Mouse (Mus musculus) gastrocnemius, postnatal 4 days (tissue): ENCODE results near the gene Pno1. TPM values are rescaled to one million over a fixed set of nuclear protein-coding genes. Genes with fewer than 3 reads are reported as not detected.

Experiments
- DNase-seq, 2 experiments: peaks; one replicate each; pipeline ENCODE4 v3.0.0; 2021 to 2022; ENCODE audit warnings: low spot score in 2 of 2, mixed read lengths in 2 of 2
- total RNA-seq, 2 experiments: library from RNA; stranded (reverse); gene quantifications; 2 replicates each; pipeline ENCODE4 v1.2.3; 2021

Gene Pno1
- total RNA-seq, 2 experiments from 2014 or later = 36.4 to 38.2 TPM

GRCm38 (mm10) chr11:17181807-17182206 is 29.6 kb downstream of the Pno1 start, which contains the start of gene Wdr92:
TSS of gene Wdr92 (plus strand) at chr11:17182107.
- DNase-seq = no peak

GRCm38 (mm10) chr11:17180753-17181152 is 30.6 kb downstream of the Pno1 start:
- DNase-seq = no peak

GRCm38 (mm10) chr11:17176638-17177037 is 34.7 kb downstream of the Pno1 start:
- no peak for DNase-seq

GRCm38 (mm10) chr11:17172300-17172699 is 39.1 kb downstream of the Pno1 start:
- no peak for DNase-seq

GRCm38 (mm10) chr11:17170938-17171729 is 40.2 kb downstream of the Pno1 start:
- no peak for DNase-seq

- DNase-seq = no peak
Measured at GRCm38 (mm10) chr11:17169262-17169661, 42.1 kb downstream of the Pno1 start.

GRCm38 (mm10) chr11:17166627-17167026 is 44.7 kb downstream of the Pno1 start:
- no peak for DNase-seq

GRCm38 (mm10) chr11:17163956-17164355 is 47.4 kb downstream of the Pno1 start:
- no peak for DNase-seq

- DNase-seq = peak in 1 of 2 experiments; percentile 32
Measured at GRCm38 (mm10) chr11:17160242-17160641, 51.1 kb downstream of the Pno1 start.

- DNase-seq = peak; percentile 33 to 39
Measured at GRCm38 (mm10) chr11:17159738-17160241, 51.6 kb downstream of the Pno1 start.

- peak; percentile 95 to 98 for DNase-seq
Measured at GRCm38 (mm10) chr11:17158858-17159737, 52.3 kb downstream of the Pno1 start, which contains the start of gene Ppp3r1. TSS of gene Ppp3r1 (plus strand) at chr11:17159263.

Other genes with a start within 250 kb of the Pno1 start
- 10 to 100 TPM; 14.0 to 14.9 TPM for gene Cnrip1, start 160.0 kb downstream of the Pno1 start, total RNA-seq
- gene Plek, start 159.2 kb downstream of the Pno1 start, total RNA-seq = 1 to 10 TPM; 4.4 to 4.5 TPM
- 100 to 1,000 TPM; 121 to 124 TPM for gene Ppp3r1, start 52.3 kb downstream of the Pno1 start, total RNA-seq
- gene Wdr92, start 29.5 kb downstream of the Pno1 start, total RNA-seq = 1 to 10 TPM; 8.9 to 9.6 TPM
- 10 to 100 TPM; 45.5 to 54.3 TPM for gene C1d, start 46.0 kb upstream of the Pno1 start, total RNA-seq